Mouse (Mus musculus) A20 (cell line): ENCODE measurements around the gene Zfx.

Source experiments
- DNase-seq: peaks from one replicate; pipeline ENCODE4 v3.0.0-alpha.2; 2011; ENCODE audit warnings: low read depth, low spot score

Gene Zfx

DNA sequence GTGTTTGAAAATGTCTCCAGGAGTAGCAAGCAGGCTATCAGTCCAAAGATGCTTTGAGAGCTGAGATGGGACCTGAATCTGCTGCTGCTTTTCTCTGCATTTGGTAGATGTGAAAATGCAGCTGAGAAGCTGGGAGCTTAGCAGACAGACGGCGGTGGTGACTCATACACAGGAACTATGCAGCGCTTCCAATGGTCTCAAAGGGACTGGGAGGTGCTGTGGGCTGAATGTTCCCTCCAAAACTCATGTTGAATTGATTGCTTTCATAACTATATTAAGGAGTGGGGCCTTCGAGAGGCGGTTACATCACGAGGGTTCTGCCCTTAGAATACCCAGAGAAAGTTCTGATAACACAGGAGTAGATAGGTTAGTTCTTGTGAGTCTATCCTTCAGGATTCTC lies 62.3 kb downstream of the Zfx start:
- no peak for DNase-seq

DNA sequence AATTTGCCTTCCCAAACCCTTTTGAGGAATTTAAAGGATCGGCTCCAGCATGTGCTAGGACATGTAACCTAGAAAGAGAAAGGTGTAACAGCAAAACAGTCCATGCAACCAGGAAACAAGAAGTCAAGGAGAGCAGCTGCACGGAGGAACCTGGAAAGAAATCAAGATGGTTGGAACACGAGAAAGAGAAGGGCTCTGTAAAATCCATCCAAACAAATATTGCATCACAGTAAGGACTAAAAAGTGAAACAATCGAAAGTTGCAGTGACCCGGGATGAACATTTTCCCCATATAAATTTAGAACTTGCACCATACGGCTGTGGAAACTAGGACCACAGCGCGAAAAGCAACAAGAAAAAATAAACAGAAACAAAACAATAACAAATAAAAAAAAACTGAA lies 62.8 kb downstream of the Zfx start:
- no peak for DNase-seq

DNA sequence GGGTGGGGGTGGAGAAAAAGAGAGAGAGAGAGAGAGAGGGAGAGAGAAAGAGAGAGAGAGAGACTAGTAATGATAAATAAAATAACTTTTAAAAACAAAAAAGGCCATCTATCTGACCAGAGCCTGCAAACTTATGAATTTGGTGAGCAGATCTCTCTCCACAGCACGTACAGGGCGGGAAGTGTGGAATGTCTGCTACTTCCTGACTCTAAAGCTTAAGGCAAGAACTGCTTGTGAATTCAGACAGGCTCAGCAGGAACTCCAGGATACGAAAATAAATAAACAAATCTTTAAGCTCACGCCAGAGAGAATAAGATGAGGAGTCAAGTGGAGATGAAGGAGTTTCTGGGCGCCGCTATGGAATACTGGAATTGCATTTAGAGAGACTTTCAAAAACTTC lies 64.8 kb downstream of the Zfx start:
- DNase-seq = no peak

DNA sequence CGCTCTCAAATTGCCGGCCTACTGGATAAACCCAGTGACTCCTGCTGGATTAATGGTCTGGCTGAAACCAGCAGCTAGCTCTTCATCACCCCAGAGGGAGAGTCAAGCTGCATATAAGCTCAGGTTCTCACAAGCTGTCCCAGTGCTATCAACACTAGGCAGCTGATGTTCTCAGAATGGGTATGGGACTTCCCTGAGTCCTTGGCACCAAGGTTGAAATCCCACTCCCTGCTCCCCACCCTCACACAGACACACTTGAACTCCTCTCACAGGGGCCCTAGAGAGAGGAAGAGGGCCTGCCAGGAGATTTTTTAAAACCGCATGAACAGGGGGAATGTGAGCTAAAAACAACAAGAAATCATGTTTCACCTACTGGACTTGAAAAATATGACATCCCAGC lies 74.5 kb downstream of the Zfx start:
- no peak for DNase-seq

DNA sequence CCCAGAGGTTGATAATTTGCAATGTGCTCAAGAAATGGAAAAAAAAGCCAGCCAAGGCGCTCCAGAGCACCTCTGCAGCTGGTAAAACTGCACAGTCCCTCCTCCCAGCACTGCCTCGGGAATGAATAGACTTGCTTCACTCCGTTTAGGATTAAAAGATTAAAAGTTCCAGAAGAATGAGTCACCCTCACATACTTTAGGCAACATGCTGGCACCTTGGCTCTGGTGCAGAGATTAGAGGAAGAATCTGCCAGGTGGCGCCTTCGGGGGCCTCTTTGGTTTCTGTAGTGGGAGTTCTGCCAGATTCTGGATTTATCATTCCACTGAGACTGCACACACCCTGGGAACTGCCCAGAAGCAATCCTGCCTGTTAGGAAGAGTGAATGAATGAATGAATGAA lies 75.5 kb downstream of the Zfx start:
- no peak for DNase-seq

DNA sequence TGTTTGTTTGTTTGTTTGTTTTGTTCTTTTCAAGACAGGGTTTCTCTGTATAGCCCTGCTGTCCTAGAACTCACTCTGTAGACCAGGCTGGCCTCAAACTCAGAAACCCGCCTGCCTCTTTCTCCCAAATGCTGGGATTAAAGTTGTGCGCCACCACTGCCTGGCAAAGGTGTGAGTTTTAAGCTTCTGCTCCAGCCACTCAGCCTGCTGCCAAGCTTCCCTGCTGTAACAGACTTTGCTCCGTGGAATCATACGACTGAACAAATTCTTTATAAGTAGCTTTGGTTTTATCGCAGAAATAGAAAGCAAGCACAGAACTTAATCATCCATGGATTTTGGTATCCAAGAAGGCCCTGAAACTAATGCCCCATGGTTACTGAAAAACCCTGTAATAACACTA lies 76.1 kb downstream of the Zfx start:
- no peak for DNase-seq

DNA sequence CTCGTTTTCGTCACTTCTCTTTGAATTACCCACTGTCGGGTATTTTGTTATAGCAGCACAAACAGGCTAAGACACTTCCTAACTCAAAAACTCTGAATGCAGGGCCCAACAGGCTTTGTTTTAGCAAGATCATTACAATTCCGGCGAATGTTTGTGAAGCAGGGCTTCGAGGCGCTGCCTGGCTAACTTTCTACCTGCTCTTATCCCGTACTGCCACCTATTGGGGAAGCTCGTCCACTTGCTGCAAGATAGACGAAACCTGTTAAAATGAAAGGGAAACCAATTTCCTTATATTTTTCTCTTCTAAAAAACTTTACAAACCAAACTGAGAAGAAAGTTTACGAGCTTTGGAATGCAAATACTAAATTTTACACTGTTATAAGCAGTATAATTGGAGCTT lies 90.6 kb downstream of the Zfx start:
- DNase-seq = peak; percentile 81

DNA sequence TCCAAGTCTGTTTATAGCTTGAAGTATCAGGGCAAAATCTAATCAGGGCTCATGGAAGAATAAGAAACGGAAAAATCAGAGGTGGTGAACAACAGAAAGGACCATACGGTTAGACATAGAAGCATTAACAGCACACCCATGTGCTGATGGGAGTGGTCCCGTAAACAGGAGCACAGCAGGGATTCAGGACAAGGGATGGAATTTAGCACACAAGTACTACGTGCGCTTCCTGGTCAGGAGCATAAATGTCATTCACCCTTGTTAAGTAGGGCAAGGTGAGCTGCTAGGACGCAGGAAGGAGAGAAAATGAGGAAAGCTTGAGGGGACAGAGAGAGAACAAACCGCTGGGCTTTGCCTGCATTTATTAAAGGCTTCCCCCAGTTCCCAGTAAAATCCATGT lies 93.4 kb downstream of the Zfx start:
- no peak for DNase-seq
